Mouse (Mus musculus) megakaryocyte progenitor cell, adult 5-6 weeks (primary cell): Measurements from ENCODE around the gene 4930518I15Rik. TPM values are rescaled to one million over a fixed set of nuclear protein-coding genes. Genes with fewer than 3 reads are reported as not detected.
"Not testable (repeated sequence)": the region's sequence is repeated elsewhere in the genome, so short reads cannot be mapped to it uniquely, and the experiment has no call there.

ENCODE experiments used
- ATAC-seq: replicated peaks from 2 replicates; pipeline ENCODE4 v1.8.0; 2016; ENCODE audit warnings: mild to moderate bottlenecking, moderate TSS enrichment, inconsistent platforms; ENCODE audit not compliant: poor library complexity
- total RNA-seq, 2 experiments: library from RNA; stranded (forward) in 1 of 2; stranded (reverse) in 1 of 2; fragments of 157-497, 149-512 nt in 1 of 2; fragments of 200-1000 nt in 1 of 2; gene quantifications; 2 replicates each; pipeline versions ENCODE4 v1.2.3 to v1.2.4; 2015 to 2017

Gene 4930518I15Rik
- total RNA-seq, 2 experiments from 2014 or later = 1.2 to 3.0 TPM

DNA sequence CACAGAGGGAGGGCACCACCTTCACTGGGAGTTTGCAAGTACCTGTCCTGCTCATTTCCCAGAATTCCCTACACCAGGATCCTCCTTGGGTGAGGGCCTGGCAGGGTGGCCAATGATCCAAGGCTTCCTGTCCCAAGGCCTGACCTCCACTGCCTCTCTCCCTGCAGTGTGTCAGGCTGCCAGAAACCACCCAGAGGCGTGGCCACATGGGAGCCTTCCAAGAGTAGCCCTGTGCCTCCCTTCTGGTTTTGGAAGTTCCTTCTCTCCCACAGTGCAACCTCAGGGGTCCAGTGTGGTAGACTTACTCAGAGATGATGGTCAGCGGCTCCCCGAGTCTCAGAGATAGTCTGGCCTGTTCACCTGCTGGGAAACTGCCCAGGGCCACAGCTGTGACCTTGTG is 21.8 kb upstream of the 4930518I15Rik start:
- no peak for ATAC-seq

DNA sequence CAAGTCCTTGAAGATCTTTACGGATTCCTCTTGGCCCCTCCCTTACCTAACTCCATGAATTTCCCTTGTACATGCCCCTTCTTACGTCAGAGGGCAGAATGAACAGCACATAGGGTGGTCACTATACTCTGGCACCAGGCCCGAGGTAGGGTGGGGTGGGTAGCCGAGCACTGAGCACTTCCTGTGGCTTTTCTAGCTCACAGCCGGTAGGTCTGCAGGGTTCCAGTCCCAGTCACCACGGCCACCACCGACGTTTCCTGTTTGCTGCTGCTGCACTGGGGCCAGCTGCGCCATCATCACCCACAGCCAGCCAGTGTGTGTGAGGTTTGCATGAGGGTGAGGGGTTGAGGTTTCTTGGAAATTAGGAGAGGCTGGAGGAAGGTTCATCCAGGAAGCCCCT is 20.0 kb upstream of the 4930518I15Rik start:
- peak; percentile 69 for ATAC-seq

DNA sequence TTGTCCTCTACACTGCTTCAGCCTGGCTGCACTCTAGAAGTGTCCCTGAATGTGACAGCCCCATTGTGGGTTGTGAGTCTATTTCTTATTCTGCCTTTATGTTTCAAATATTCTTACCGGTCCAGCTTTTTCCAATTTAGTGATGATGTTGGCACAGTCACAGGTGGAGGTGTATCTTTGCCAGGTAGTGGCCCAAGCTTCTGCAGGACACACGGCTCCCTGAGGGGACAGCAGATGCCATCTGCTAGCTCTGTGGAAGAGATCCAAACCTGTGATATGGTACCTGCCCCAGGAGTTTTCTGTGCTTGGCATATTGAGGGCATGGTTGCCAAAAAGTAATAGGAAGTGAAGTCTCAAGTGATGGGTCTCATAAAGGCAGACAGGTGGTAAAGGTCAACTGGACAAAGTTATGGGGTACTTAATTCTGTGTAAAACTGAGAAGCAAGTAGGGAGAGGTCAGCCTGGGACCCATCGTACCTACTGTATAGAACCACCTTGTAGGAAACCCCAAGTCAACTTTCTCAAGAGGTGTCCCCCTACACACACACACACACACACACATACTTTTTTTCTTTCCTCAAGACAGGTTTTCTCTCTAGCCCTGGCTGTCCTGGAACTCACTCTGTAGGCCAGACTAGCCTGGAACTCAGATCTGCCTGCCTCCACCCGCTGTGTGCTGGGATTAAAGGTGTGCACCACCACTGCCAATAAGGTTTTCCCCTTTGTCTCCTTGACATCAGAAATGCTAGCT is 17.2 kb upstream of the 4930518I15Rik start:
- ATAC-seq = no peak

DNA sequence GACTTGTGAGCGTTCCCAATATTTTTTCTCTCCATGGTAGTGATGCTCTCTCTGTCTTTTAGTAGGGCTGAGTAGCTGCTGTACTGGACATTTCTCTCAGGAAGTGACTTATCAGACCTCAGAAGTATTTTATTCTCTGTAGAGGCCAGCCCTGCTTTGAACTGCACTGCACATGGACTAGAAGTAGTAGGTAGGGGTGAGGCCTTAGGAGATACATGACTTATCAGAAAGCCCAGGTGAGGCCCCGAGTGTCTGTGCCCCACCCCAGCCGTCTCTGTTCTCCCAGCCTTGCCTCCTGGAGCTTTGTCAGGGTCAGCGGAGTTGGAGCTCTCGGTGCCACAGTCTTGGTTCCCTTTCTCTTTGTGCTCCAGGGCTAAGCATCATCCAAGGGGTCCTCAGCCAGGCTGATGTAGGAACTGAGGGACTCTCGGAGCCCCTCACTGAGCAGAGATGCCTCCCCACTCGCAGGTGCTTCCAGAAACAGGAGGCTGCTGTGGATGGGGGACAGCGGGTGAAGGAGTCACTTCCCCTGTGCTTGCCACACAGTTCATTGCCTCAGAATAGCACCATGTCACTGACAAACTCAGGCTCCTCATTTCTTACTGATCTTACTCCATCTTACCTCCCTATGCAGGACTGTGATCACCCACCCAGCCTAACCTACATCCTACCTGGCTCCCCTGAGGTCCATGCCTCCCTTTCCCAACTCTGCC is 16.5 kb upstream of the 4930518I15Rik start:
- peak; percentile 32; the same call in 1 of the 2 replicates for ATAC-seq

DNA sequence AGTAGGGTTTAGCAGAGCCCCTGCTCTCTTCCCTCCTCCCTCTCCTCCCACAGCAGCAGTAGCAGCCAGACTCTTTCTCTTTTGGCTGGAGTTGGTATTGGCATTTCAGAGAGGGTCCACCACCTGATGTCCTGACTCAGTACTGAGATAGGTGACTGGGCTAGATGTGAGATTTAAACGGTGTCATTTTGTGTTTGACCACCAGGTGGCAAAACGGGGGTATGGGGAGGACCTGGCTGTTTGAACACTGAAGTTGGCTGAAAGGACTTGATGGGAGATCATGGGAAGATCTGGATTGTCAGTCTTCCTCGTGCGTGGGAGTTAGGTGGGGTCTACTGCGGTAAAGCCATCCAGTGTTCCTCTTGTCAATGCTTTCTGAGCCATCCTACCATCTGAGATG is 15.9 kb upstream of the 4930518I15Rik start:
- ATAC-seq = peak; percentile 60

DNA sequence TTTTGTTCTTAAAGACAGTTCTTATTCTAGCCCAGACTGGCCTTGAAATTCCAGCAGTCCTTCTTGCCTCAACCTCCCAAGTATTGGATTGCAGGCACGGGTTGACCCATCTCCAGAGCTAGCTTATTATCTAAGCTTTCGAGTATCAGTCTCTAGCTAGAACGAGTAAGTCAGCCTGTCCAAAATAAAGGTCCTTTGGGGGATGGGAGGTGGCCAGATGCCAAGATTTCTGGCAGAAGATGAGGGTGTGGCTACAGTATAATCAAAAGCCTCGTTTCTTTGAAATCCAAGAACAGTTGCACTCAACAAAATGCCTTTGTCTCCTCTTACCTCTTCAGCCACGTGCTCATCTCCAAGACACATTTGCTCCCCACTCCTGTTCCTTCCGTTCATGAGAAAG is 12.8 kb upstream of the 4930518I15Rik start:
- ATAC-seq = no peak

DNA sequence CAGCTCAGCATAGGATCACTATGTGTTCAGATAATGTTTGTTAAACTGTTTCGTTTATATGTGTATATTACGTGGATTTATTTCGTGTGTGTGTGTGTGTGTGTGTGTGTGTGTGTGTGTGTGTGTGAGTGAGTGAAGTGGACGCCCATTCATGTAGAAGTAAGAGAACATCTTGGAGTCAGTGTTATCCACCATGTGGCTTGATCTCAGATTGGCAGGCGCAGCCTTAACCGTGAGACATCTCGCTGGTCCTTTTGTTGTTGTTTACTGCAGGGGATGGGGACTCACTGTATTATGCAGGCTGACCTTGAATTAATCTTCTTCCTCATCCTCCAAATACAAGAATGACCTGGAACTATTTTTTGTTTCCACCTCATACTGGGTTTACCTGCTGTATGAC is 11.8 kb upstream of the 4930518I15Rik start:
- ATAC-seq = no peak

DNA sequence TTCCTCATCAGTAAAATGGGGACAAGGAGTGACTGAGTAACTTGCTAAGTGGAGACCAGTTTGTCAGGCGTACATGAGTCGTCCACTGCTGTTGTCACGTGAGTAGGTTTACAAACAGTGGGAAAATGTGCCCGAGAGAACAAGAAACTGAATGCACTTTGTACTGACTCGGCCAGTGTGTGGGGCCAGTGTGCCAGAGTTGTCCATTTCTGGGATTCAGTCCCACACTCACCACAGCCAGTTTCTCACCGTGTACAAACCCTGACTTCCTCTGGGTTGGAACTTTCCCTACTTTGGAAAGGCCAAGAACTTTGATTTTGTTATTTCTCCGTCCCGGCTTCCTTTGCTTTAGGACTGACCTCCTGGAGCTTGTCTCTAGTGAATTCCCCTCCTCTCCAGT is 11.2 kb upstream of the 4930518I15Rik start:
- no peak for ATAC-seq

DNA sequence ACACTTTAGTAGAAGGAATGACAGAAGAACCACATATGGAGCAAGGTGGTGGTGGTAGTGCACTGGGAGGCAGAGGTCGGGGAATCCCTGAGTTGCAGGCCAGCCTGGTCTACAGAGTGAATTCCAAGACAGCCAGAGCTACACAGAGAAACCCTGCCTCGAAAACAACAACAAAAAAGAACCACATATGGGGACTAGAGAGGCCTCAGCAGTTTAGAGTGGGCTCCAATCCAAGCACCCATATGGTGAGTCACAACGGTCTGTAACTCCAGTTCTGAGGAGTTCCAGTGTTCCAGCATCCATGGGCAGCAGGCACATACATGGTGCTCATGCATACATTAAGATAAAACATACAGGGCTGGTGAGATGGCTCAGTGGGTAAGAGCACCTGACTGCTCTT is 6.7 kb upstream of the 4930518I15Rik start:
- ATAC-seq = no peak

DNA sequence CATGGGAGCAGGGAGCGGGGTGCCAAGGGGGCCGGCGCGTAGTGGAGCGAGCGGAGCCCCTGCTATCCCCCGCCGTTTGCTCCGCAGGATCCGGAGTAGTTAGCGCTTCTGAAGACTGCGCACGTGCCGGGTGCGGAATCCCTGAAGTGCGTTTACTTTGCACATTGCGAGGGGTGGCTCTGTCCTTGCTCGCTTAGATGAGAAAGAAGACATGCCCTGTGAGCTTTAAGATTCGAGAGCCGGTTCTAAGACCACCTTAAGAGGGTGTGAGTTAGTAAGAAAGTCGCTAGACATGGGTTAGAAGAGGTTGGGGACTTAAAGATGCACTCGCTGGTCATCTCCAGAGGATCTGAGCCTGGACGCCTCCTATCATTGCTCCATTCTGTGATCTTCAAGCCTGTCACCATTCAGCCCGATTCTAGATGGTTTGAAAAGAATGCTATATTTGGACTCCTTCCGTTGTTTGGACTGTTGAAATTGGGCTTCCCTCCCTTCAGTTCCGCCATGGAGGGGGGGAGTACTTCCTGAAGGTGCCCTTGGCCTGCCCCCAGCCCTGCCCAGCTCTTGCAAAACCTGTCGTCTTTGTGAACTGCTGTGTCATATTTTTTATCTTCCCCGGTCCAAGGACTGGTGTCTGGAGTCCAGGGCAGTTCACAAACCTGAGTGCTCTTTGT is 5.9 kb upstream of the 4930518I15Rik start:
- ATAC-seq = peak; percentile 66

DNA sequence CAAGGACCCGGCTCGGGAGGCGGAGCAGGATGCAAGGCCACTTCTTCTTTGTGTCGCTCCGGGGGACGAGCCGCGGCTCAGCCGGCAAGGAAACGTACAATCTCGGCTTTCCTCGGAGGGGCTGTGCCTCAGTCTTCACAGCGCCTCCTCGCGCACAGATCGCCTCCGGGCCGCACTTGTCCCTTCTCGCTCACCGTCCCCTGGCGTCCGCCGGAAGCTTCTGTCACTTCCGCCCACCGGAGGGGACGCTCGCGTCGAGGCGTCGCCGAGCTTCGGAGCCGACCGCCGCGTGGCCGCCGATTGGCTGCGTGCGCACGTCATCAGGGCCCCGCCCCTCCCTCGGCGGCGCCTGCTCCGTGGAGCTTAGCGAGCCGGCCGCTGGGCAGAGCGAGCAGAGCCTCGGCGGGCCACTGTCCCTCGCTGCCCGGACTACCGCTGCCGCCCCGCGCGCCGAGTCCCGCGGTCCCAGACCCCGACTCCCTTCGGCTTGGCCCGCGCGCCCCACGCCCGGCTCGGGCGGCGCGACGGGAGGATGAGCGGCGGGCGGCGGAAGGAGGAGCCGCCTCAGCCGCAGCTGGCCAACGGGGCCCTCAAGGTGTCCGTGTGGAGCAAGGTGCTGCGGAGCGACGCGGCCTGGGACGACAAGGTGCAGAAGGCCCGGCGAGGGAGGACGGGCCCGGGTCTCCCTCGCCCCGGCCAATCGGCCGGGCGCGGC is 5.2 kb upstream of the 4930518I15Rik start, which contains the start of gene Rab5if:
Gene Rab5if, plus strand, starts transcription at position 357 of the 715 bp plus-strand sequence.
- ATAC-seq = peak; percentile 90

DNA sequence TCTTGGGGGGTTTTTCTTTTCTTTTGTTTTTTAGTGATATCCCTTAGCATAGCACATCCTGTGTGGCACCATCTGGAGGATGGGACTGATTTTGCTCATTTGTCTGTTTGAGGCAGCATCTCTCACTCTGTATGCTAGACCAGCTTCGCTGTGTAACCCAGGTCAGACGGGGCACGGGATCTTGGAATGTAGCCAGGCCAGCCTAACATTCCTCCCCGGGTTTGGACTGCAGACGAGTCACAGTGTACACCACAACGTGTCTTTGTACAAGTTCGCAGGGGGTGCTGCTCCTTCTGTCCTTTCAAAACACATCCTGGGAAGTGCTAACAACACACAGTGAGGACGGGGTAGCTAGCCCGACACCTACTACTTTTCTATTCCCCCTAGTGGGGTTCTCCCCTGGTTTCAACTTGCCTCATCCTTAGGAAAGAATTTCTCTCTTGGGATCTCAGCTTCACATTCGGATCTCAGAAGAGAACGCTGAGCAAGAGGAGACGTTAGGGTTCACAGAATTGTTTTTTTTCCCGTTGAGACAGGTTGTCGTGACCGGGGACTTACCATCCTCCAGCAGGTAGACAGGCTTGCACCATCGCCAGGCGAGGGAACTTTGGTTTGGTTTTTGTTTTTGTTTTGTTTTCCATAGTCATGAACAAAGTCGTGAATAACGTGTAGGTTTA is 4.4 kb upstream of the 4930518I15Rik start:
- no peak; the same call in 1 of the 2 replicates for ATAC-seq

DNA sequence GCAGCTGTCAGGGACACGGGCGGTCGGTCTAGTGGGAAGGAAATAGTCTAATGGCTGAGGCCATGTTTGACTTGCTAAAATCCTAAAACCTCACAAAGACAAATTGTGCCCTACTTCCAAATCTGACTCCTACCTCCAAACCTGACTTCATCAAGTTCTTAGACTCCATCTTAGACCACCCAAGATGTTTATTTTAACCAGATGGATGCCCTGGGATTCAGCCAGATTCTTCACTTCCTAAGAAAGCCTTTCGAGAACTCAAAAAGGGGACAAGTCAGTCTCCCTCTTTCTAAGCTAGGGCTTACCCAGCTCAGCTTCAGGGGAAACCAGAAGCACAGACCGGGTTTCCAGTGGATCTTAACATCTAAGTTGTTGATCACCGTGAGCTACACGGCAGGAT is 925 bp upstream of the 4930518I15Rik start:
- no peak for ATAC-seq

DNA sequence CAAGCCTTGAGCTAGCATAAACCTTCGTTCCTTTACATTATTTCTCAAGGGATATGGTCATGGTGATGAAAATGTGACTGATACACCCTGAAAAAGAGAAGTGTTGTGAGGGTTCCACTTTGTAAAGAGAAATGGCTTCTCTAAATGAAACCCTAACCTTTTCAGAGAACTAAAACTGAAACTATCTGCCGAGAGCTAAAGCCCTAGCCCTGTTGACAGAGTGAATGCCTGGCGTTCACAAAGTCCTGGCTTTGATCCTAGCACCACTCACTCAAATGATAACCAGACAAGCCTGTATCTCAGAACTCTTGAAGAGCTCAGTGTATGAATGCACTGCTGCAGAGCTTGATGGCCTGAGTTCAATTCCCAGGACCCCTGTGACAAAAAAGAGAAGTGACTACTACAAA is 358 bp downstream of the 4930518I15Rik start:
- peak; percentile 58 for ATAC-seq

DNA sequence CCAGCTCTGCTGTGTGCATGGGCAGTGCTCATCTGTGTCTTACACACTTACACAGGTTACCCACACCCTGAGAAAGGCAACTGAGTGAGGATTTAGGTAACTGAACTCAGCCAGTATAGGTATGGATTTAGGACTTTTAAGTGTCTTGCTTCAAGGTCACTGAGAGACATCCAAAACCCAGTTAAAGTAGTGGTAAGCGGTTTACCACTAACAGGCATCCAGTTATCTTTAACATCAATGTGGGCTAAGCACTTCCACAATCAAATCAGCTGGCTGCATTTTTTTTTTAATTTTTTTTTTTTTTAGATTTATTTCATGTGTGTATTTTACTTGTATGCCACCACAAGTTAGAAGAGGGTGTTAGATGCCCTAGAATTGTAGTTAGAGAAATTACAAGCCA is 1.4 kb downstream of the 4930518I15Rik start:
- ATAC-seq = no peak

DNA sequence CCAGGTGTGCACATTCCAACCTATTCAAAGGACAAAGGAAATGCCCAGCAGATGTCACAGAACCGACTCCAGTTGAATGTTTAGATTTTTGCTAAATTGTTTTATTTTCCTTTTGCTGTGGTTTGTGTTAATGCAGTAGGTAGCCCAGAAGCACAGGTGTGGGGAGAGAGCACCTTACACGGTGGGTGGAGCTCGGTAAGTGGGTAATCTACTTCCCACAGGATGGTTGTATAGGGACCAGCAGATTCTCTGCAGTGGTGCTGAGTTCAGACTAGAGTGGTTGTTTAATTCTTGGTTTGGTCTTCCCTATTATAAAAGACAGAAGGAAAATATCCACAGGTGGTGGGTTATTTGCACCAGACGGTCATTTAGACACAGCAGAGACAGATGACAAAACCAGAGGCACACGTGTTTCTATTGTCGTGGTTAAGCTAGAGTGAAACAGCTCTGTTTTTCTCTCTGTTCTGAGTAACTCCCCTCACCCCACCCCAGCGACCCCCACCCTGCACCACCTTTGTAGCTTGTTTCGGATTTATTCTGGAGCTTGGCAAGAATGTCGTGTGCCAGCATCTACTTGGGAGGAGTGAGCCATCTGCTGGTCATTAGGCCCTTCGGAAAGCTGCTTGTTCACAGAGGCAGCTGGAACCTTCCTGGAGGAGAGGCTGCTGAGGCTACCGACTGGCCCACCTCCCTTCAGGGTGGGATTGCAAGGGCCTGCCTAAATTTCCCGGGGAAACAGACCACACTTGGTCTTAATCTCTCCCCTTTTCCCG is 3.6 kb downstream of the 4930518I15Rik start:
- not testable (repeated sequence) for ATAC-seq

DNA sequence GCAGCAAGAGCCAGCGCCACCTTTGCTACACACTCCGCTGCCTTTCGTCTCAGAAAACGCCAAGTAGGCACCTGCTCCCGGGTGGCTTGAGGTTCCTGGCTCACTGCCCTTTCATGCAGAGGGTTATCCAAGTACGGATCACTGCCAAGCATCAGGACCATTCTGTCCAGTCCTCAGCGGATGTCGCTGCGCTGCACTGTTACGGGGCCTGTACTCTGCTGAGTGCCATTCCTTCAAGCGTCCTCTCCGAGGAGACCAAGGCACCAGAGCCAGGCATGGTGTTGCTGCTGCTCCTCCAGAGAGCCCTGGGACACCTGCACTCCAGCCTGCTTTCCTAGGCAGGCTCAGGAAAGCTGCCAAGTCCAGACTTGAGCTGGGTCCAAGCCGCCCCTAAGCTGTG is 4.2 kb downstream of the 4930518I15Rik start:
- not testable (repeated sequence) for ATAC-seq

DNA sequence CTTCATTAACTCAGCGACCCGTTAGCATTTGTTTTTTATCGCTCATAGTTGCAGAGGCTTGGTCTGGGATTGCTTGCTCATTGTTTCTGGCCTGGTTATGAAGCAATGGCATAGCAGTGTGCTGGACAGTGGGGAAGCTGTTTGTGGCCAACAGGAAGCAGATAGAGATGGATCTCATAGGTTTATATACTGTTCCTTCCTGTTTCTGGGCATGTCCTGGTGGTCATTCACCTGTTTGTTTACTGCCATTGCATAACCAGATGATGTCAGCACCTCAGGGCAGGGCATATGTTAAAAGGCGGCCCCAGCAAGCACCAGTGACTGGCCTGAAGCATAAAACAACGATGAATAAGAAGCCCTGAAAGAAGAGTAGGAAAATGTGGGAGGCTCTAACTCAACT is 7.2 kb downstream of the 4930518I15Rik start:
- ATAC-seq = peak; percentile 46

DNA sequence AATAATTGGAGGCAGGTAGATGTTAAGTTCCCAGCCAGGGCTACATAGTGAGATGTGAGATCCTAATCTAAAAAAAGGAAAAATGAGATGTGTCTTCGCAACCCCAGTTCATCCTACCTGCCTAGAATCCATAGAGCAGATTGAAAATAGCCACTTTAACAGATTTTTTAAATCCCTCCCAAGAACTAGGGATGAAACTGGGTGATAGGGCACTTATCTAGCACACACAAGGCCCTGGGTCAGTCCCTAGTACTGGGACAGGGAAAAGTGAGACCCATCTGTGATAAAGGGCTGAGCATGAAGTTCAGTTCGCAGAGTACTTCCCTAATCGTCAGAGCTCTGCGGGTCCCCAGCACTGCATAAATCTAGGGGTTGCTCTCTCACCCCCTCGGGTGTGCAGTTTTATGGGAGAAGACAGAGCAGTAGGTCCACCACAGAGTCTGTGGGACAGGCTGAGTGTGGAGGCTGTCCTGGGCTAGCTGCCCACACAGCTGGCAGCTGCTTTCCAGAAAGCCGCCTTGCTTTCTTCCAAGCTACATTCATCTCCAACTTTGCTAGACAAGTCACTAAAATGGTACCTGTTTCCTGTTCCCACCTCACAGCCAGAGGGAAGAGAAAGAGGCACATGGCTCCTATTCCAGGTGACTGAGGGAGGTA is 9.1 kb downstream of the 4930518I15Rik start:
- ATAC-seq = no peak
